Mouse (Mus musculus) intestine, embryonic 14.5 days (tissue): ENCODE results near the gene Pdzd2. TPM values are rescaled to one million over a fixed set of nuclear protein-coding genes. Genes with fewer than 3 reads are reported as not detected.

Experiments
- ATAC-seq: fragments of 200-750 bp; cut with Nextera tagmentation; replicated peaks from 2 replicates; pipeline ENCODE4 v1.8.0; 2017; ENCODE audit warnings: low read depth, moderate number of reproducible peaks, moderate TSS enrichment, moderate library complexity; ENCODE audit not compliant: low FRiP score, low TSS enrichment
- DNase-seq: peaks from one replicate; pipeline ENCODE4 v3.0.0-alpha.2; 2018; ENCODE audit warnings: low spot score
- H3K27ac ChIP-seq: fragments of 300-500 bp; sonication (generic); 2 replicates; pipeline ENCODE4 v1.5.1; 2014; ENCODE audit warnings: low read depth, mild to moderate bottlenecking, control low read depth
- H3K27me3 ChIP-seq: fragments of 300-500 bp; sonication (generic); replicated peaks from 2 replicates; pipeline ENCODE4 v1.6.1; 2014; ENCODE audit warnings: low read length, control low read depth; ENCODE audit not compliant: control insufficient read depth, insufficient read depth
- H3K36me3 ChIP-seq: fragments of 300-500 bp; sonication (generic); 2 replicates; pipeline ENCODE4 v1.6.1; 2014; ENCODE audit warnings: low read length, control low read depth; ENCODE audit not compliant: control insufficient read depth, insufficient read depth
- H3K4me1 ChIP-seq: fragments of 300-500 bp; sonication (generic); replicated peaks from 2 replicates; pipeline ENCODE4 v1.6.1; 2014; ENCODE audit warnings: low read length, control low read depth, mixed read lengths; ENCODE audit not compliant: control insufficient read depth, insufficient read depth
- H3K4me2 ChIP-seq: fragments of 300-500 bp; sonication (generic); 2 replicates; pipeline ENCODE4 v1.6.1; 2014; ENCODE audit warnings: low read length
- H3K4me3 ChIP-seq: fragments of 300-500 bp; sonication (generic); 2 replicates; pipeline ENCODE4 v1.5.1; 2014; ENCODE audit warnings: low read depth, low read length, control low read depth, mixed read lengths
- H3K9ac ChIP-seq: fragments of 300-500 bp; sonication (generic); 2 replicates; pipeline ENCODE4 v1.6.1; 2014; ENCODE audit warnings: mild to moderate bottlenecking, low read length
- H3K9me3 ChIP-seq: fragments of 300-500 bp; sonication (generic); 2 replicates; pipeline ENCODE4 v1.6.1; 2016; ENCODE audit warnings: low read length, control low read depth; ENCODE audit not compliant: control insufficient read depth
- WGBS: fragments of 180-500 bp; shearing (Covaris S2); extraction: QIAGEN DNeasy Blood & Tissue Kit; methylation state at CpG from one replicate; pipeline ENCODE4 v1.1.7; 2014; 5-methylcytosine and 5-hydroxymethylcytosine counted together
- polyA plus RNA-seq: library from polyadenylated mRNA; unstranded; fragments of >200 nt; fragmentation: Nextera tagmentation; extraction: Ambion mirVana; gene quantifications from 2 replicates; pipeline ENCODE4 v1.2.1, GENCODE M21; 2014

The Pdzd2 gene
- polyA plus RNA-seq, 1 experiment from 2014 or later: 16.2 TPM

GRCm38 (mm10) chr15:12470900-12471838 is 268.6 kb downstream of the Pdzd2 start:
- DNase-seq (no peak), ATAC-seq (0 out of 2 replicates have a peak, but pooled peaks have one; percentile 36)
- Histone ChIP-seq H3K9ac (no peak overlapping the region), H3K4me1 (peaks cover 9% of the 10 kb centered on the region; the same call in 1 of the 2 replicates), H3K27me3 (no peaks in the 10 kb centered on the region), H3K27ac (peak overlapping the region; percentile 47; the same call in 1 of the 2 replicates), H3K4me3 (no peak overlapping the region), H3K4me2 (0 out of 2 replicates have a peak overlapping the region, but pooled peaks have one; percentile 6), H3K36me3 (no peaks in the 10 kb centered on the region), H3K9me3 (no peaks in the 10 kb centered on the region)
- 46% methylated on average over 15 of the region's 15 CpGs for WGBS

GRCm38 (mm10) chr15:12468625-12469024 is 271.1 kb downstream of the Pdzd2 start:
- no peak for DNase-seq
- Histone ChIP-seq H3K27ac (no peak overlapping the region), H3K27me3 (no peaks in the 10 kb centered on the region), H3K4me3 (no peak overlapping the region), H3K4me1 (peaks cover 9% of the 10 kb centered on the region; the same call in 1 of the 2 replicates), H3K9ac (no peak overlapping the region), H3K9me3 (no peaks in the 10 kb centered on the region), H3K36me3 (no peaks in the 10 kb centered on the region), H3K4me2 (no peak overlapping the region)
- 63% methylated on average over 5 of the region's 5 CpGs for WGBS
- no peak for ATAC-seq

- H3K9me3 ChIP-seq: no peaks in the 10 kb centered on the region
- no peak overlapping the region for H3K9ac ChIP-seq
- no peak overlapping the region for H3K4me3 ChIP-seq
- DNase-seq: no peak
- ATAC-seq: no peak
- 83% methylated on average over 8 of the region's 8 CpGs for WGBS
- H3K4me1 ChIP-seq: peaks cover 5% of the 10 kb centered on the region; the same call in 1 of the 2 replicates
- H3K27me3 ChIP-seq: no peaks in the 10 kb centered on the region
- no peak overlapping the region for H3K27ac ChIP-seq
- no peaks in the 10 kb centered on the region for H3K36me3 ChIP-seq
- no peak overlapping the region for H3K4me2 ChIP-seq
Observed at GRCm38 (mm10) chr15:12465748-12466147, 274.0 kb downstream of the Pdzd2 start.

- no peak overlapping the region for H3K4me2 ChIP-seq
- 20% methylated on average over 7 of the region's 7 CpGs for WGBS
- no peaks in the 10 kb centered on the region for H3K36me3 ChIP-seq
- H3K9ac ChIP-seq: no peak overlapping the region
- no peaks in the 10 kb centered on the region for H3K27me3 ChIP-seq
- no peak overlapping the region for H3K4me3 ChIP-seq
- H3K4me1 ChIP-seq: peaks cover 6% of the 10 kb centered on the region; the same call in 1 of the 2 replicates
- ATAC-seq (no peak), DNase-seq (peak; percentile 55)
- H3K9me3 ChIP-seq: no peaks in the 10 kb centered on the region
- H3K27ac ChIP-seq: no peak overlapping the region
Observed at GRCm38 (mm10) chr15:12456808-12457207, 282.9 kb downstream of the Pdzd2 start.

- no peak for ATAC-seq
- no peak overlapping the region for H3K27ac ChIP-seq
- H3K4me2 ChIP-seq: no peak overlapping the region
- peaks cover 6% of the 10 kb centered on the region; the same call in 1 of the 2 replicates for H3K4me1 ChIP-seq
- H3K9me3 ChIP-seq: no peaks in the 10 kb centered on the region
- no peak overlapping the region for H3K4me3 ChIP-seq
- no peak overlapping the region for H3K9ac ChIP-seq
- no peak for DNase-seq
- no peaks in the 10 kb centered on the region for H3K27me3 ChIP-seq
- H3K36me3 ChIP-seq: no peaks in the 10 kb centered on the region
- 95% methylated on average over 2 of the region's 2 CpGs for WGBS
Observed at GRCm38 (mm10) chr15:12453343-12453742, 286.4 kb downstream of the Pdzd2 start.

GRCm38 (mm10) chr15:12452141-12452995 is 287.4 kb downstream of the Pdzd2 start:
- Histone ChIP-seq H3K4me3 (no peak overlapping the region), H3K9me3 (no peaks in the 10 kb centered on the region), H3K36me3 (no peaks in the 10 kb centered on the region), H3K27ac (no peak overlapping the region), H3K4me1 (peaks cover 6% of the 10 kb centered on the region; the same call in 1 of the 2 replicates), H3K4me2 (no peak overlapping the region), H3K27me3 (no peaks in the 10 kb centered on the region), H3K9ac (no peak overlapping the region)
- ATAC-seq (no peak), DNase-seq (no peak)
- WGBS: 82% methylated on average over 6 of the region's 6 CpGs

- no peak for ATAC-seq
Observed at GRCm38 (mm10) chr15:12451448-12451847, 288.3 kb downstream of the Pdzd2 start.

GRCm38 (mm10) chr15:12450790-12451189 is 288.9 kb downstream of the Pdzd2 start:
- no peaks in the 10 kb centered on the region for H3K4me1 ChIP-seq
- no peak for DNase-seq
- no peaks in the 10 kb centered on the region for H3K27me3 ChIP-seq
- no peaks in the 10 kb centered on the region for H3K9me3 ChIP-seq
- H3K4me2 ChIP-seq: no peak overlapping the region
- H3K36me3 ChIP-seq: no peaks in the 10 kb centered on the region
- H3K4me3 ChIP-seq: no peak overlapping the region
- WGBS: 75% methylated on average over 6 of the region's 6 CpGs
- H3K9ac ChIP-seq: no peak overlapping the region
- H3K27ac ChIP-seq: no peak overlapping the region
- ATAC-seq: no peak

More at GRCm38 (mm10) chr15:12451448-12451847, 288.3 kb downstream of the Pdzd2 start:
- no peaks in the 10 kb centered on the region for H3K4me1 ChIP-seq
- no peaks in the 10 kb centered on the region for H3K27me3 ChIP-seq
- 42% methylated on average over 4 of the region's 4 CpGs for WGBS
- H3K9me3 ChIP-seq: no peaks in the 10 kb centered on the region
- H3K4me2 ChIP-seq: no peak overlapping the region
- DNase-seq: no peak
- no peak overlapping the region for H3K9ac ChIP-seq
- H3K27ac ChIP-seq: no peak overlapping the region
- H3K4me3 ChIP-seq: no peak overlapping the region
- H3K36me3 ChIP-seq: no peaks in the 10 kb centered on the region
